Mouse (Mus musculus): Measurements from ENCODE around the gene Slc38a6.

The Slc38a6 gene

DNA sequence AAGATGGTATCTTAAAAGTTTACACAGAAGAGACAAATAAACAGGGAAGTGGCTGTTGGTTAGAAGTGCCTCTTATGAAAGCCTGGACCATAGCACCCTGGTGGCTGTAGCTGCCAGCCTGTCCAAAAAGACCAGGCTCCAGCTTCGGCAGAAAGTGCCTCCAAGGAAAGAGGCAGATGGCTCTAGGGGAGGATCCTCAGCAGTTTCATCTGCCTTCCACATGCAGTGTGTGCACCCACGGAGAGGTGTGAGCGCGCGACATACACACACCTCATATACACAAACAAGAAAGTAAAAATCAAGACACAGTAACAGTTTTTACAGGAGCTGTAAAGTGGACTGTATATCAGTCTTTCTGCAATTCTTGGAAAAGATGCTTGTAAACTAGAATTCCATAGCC is 12.0 kb downstream of the Slc38a6 start:
- no peak for TF ChIP-seq GATA4 (IDR thresholded peaks at IDR 0.05; ENCODE audit: insufficient replicate concordance, low read length)

DNA sequence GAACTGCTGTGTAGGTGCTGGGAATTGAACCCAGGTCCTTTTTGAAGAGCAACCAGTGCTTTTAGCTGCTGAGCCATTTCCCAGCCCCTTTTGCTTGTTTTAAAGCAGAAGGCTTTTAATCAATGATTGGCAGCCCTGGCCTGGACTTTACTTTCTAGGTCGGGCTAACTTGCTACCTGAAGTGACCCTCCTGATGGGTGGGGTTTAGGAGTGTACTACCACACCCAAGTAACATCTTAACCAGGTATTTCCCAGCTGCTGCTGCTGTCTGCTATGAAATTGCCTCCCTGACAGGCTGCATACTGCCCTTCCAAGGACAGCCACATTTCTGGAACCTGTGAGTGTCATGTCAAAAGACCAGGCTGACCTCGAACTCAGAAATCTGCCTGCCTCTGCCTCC is 14.0 kb downstream of the Slc38a6 start:
- TF ChIP-seq GATA4 (IDR thresholded peaks at IDR 0.05; ENCODE audit: insufficient replicate concordance, low read length): no peak

DNA sequence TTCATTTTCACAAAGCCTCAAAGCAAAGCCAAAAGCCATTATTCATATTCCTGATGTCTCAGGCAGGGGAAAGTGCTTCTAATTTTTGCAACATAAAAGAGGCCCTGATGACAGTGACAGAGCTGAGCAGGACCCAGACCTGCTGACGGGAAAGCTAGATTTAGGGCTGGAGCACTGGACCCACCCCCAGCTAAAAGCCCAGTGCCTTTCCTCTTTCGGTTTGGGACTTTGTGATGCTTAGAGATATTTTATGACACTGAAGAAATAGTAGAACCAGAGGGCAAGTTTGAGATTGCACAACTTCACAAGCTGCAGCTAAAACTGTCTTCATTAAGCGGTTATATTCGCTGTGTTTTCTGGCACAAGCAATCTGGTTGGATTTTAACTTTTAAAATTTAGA is 18.1 kb downstream of the Slc38a6 start:
- TF ChIP-seq GATA4 (IDR thresholded peaks at IDR 0.05; ENCODE audit: insufficient replicate concordance, low read length): no peak

DNA sequence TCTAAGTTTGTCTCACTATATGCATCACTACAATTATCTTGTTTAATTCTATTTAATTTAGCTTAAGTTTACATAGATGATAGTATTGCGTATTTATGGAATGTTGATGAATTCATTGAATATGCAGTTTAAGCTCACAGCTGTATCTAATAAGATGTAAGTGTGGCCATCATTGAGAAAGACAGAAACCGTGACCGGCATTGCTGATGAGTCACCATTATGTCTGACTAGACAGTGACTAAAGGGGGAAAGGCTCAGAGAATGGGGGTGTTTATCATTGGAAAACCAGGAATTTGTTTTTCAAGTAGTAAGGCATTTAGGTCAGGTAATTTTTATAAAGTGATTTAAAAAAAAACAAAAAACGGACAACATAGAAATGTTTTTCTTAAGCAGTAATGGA is 21.2 kb downstream of the Slc38a6 start:
- no peak for TF ChIP-seq GATA4 (IDR thresholded peaks at IDR 0.05; ENCODE audit: insufficient replicate concordance, low read length)

DNA sequence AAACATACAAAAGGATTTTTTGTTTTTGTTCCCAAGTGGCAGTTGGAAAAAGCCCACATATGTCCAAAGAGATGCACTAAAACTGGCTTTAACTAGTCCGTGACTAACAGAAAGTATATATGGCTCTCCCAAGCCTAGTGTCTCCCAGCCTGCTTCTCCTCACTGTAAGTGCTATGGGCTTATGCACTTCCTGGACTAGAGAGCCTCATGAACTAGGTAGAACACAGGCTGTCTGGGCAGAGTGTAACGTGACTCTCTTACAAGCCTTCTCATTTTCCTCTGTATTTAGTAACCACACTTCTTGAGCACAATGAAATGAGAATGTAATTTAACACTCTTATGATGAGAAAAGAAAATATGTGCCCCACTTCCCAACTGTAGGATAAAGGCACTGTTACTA is 22.1 kb downstream of the Slc38a6 start:
- TF ChIP-seq GATA4 (IDR thresholded peaks at IDR 0.05; ENCODE audit: insufficient replicate concordance, low read length): no peak

DNA sequence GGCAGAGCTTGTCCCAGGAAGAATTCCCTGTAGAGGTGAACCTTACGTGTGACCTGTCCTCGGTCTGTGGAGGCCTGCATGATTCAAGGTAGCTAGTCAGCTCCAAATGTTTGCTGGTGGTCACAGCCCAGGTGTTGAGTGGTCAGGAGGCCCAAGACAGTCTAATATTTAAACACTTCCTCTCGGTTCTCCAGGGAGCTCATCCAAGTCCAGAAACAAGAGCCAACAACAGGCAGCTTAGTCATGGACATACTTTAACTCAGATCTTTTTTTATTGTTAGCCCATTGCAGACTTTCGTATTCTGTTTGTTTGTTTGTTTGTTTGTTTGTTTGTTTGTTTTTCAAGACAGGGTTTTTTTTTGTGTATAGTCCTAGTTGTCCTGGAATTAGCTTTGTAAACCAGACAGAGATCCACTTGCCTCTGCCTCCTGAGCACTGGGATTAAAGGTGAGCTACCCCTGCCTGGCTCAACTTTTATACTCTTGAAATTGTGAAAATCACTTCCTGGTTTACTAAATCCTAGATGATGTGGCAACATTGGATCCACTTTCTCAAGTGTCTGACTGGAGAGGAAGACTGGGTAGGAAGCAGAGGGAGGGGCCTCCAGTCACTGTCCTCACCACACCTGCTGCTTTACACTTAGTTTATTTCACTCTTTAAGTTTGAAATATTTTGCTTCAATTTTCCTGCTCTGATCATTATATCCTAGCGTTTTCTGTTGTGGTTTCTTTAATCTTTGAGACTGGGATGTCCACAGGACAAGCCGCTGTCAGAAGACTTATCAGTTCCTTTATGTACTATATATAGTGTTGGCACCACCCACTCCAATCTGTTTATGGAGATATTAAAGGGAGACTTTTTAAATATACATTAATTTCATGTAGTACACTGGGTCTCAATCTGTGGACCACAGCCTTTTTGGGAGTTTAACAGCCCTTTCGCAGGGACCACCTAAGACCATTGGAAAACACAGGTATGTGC is 31.4 kb downstream of the Slc38a6 start:
- TF ChIP-seq GATA4 (IDR thresholded peaks at IDR 0.05; ENCODE audit: insufficient replicate concordance, low read length): no peak

DNA sequence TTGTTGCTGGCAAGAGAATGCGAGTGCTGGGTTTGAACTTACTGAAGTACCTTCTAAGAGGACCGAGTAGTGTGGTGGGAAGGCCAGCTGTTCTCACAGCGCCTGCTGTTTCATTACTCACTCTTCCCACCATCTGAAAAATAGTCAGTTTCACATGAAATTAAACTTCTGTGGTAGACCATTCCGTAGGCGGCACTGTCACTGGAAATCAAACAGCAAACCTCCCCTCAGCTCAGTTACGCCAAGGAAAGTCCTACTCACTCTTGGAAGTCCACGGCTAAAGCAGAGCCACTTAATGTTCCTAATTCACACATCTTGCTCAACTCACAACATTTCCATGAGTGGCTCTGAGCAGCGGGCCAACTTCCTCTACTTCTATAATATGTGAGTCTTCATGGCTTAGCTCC is 37.6 kb downstream of the Slc38a6 start:
- no peak for TF ChIP-seq GATA4 (IDR thresholded peaks at IDR 0.05; ENCODE audit: insufficient replicate concordance, low read length)

DNA sequence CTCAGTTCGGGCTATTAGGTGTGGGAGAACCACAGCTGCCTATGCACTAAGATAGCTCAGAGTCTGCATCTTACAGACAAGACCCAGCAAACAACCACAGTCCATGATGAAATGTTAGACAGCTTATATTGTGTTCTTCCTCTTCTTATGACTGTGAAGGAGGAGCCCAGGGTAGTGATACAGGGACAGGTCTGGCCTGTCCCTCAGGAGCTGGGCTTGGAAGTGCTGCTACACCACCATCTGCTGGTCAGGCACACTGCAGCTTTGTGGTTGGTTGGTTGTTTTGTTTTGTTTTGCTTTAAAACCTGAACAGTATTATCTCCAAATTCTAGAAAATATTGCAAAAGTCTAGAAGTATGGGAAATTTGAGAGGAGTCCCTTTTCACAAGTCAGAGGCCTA is 38.2 kb downstream of the Slc38a6 start:
- TF ChIP-seq GATA4 (IDR thresholded peaks at IDR 0.05; ENCODE audit: insufficient replicate concordance, low read length): no peak

DNA sequence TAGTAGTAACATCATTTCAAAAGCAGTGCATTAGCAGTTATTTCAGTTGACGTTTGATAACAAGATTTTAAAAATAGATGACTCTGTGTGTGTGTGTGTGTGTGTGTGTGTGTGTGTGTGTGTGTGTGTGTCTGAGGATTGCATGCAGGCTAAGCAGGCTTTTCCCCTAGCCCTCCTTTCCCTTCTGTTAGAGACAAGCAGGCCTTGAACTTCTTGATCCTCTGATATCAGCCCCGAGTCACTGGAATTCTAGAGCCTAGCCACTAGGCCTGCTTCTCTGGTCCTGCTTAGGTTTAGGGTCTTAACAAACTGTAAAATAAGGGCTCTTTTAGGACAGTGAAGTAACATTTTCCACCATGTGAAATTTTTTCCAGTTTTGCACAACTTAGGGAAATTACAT is 38.6 kb downstream of the Slc38a6 start:
- TF ChIP-seq GATA4 (IDR thresholded peaks at IDR 0.05; ENCODE audit: insufficient replicate concordance, low read length): no peak

DNA sequence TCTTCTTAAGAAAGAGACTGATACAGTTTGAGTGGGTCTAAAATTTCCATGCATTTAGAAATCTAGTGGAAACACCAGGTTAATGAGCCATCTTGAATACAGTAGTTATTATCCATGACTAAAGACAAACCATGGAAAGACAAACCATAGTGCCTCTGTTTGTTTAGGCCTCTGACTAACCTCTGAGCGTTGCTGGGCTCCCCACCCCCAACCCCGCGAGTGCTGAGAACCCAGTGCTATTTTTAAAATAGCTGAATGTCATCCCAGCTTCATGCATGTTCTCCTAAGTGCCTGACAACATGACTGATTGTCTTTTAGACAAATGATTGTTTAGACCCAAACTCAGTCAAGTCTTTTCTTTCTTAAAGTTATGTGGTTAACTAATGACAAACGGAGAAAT is 39.0 kb downstream of the Slc38a6 start:
- TF ChIP-seq GATA4 (IDR thresholded peaks at IDR 0.05; ENCODE audit: insufficient replicate concordance, low read length): no peak

DNA sequence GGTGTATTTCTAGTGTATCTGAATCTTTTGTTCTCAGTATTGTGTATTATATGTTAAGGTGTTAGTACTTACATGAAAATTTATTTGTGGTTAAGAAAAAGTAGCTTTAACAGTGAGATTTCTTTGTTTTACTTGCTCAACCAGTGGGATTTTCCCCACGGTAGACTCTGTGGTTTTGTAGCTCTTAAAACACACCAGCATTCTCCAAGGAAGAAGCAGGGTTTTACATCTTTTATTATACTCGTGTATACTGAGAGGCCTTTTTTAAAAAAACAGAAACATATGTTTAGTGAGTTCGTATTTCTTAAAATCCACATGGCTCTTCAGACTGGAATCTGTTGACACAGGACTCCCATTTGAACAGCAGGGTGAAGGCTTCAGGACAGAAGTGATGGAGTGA is 40.8 kb downstream of the Slc38a6 start:
- TF ChIP-seq GATA4 (IDR thresholded peaks at IDR 0.05; ENCODE audit: insufficient replicate concordance, low read length): no peak

DNA sequence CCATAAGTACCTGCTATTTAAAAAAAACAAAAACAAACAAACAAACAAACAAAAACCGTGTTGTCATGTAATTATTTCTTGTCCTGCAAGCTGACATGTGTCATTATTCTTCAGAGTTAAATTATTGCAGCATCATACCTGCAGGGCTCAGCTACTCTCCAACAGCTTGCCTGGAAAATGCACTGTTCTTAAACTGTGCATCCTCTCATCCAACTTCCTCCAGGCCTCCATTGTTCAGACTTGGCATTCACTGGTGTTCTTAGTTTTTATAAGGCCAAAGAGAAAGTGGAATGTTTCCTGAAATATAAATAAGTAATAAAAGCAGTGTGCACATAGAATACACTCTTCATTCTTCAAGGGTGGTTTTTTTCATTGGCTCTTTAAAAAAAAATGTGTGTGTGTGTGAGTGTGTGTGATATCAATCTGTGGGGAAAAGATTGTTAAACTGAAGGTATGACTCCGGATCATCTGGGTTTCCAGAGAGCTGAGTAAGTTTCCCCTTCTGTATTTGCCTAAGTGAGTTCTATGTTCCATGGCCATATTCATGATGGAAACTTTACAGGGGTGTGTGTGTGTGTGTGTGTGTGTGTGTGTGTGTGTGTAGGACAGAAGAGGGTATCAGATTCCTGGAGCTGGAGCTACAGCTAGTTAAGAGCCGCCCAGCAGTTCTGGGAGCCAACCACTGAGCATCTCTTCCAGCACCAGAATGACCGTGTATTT is 42.0 kb downstream of the Slc38a6 start:
- TF ChIP-seq GATA4 (IDR thresholded peaks at IDR 0.05; ENCODE audit: insufficient replicate concordance, low read length): no peak

DNA sequence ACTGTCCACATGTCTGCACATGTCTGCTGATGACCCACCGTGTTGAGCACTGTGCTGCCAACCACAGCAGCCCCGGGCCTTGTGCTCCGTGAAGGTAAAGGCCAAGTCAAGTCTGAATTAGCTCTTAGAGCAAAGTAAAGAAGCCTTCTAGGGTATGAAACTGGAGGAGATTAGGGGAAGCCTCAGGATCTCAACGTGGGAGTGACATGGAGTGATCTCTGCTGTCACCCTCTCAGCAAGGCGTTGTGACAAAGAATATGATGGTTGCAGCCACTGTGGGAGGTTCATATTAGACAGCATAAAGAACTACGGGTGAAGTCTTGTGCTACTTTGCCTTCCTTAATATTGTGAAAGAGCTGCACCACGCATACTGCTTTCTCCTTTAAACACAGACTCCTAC is 43.7 kb downstream of the Slc38a6 start:
- TF ChIP-seq GATA4 (IDR thresholded peaks at IDR 0.05; ENCODE audit: insufficient replicate concordance, low read length): no peak

DNA sequence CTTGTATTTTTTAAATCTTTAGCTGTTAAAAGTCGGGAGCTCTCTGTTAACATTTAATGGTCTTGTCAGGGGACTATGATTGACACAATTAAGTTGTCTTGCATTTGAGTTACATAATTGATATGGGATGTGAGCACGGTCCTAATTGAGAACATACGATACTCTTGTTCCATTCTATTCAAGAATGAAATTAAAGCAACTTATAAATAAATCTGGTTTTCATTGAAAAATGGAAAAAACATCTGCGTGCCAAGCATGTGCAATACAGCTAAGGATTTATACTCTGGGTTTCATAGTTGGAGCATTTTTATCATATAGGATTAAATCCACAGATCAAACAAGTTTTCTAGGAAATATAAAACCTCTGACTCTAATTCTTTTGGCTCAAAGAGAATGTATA is 46.1 kb downstream of the Slc38a6 start:
- TF ChIP-seq GATA4 (IDR thresholded peaks at IDR 0.05; ENCODE audit: insufficient replicate concordance, low read length): no peak

DNA sequence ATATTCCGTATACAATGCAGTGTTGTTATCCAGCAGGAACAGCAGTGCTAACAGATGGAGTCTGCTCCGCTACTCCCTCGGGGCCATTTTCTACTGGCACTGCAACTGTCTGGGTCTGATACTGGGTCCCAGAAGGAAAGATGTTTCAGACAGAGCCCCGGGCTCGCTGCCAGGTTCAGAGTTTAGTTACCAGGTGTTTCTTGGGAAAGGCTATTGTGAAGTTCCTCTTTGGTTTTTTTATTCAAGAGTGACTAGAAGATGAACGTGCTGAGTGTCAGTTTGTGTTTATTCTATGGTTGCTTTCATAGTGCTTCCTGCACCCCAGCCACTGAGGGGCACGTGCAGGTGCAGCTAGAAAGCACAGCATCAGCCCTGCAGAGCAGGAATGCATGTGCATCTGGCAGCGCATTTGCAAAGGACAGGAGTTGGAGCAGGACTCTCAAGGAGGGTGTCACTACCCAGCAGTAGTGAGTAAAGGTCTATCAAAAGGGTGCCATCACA is 47.5 kb downstream of the Slc38a6 start:
- no peak for TF ChIP-seq GATA4 (IDR thresholded peaks at IDR 0.05; ENCODE audit: insufficient replicate concordance, low read length)

DNA sequence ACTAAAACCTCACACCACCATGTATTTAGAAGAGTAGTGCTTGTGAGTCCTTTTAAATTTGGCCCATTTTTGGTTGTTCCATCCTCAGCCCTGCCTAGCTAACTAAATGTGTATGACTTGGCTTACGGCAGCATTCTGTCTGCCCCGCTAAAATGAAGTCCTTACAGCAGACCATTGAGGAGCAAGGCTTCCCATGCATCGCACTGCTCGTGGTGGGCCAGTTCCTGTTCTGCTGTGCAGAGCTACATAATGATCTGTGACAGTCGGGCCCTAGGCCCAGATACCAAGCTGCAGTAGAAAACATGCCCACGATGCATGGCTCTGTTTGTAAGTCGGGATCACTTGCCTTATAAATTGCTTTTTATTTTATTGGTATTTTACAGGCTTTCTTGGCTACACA is 50.5 kb downstream of the Slc38a6 start:
- no peak for TF ChIP-seq GATA4 (IDR thresholded peaks at IDR 0.05; ENCODE audit: insufficient replicate concordance, low read length)

Measured in liver, adult (tissue).